Mouse (Mus musculus) liver, embryonic 11.5 days (tissue): ENCODE results near the gene Sptbn4. TPM values are rescaled to one million over a fixed set of nuclear protein-coding genes. Genes with fewer than 3 reads are reported as not detected.

Source experiments
- ATAC-seq: fragments of 200-750 bp; cut with Nextera tagmentation; replicated peaks from 2 replicates; pipeline ENCODE4 v1.8.0; 2017; ENCODE audit warnings: moderate number of reproducible peaks, mild to moderate bottlenecking, moderate TSS enrichment, moderate library complexity; ENCODE audit not compliant: low FRiP score
- DNase-seq: peaks from one replicate; pipeline ENCODE4 v3.0.0-alpha.2; 2017; ENCODE audit warnings: low spot score
- H3K27ac ChIP-seq: fragments of 300-500 bp; sonication (generic); 2 replicates; pipeline ENCODE4 v1.5.1; 2014; ENCODE audit warnings: mild to moderate bottlenecking, low read depth, low read length, control low read depth
- H3K27me3 ChIP-seq: fragments of 300-500 bp; sonication (generic); replicated peaks from 2 replicates; pipeline ENCODE4 v1.6.1; 2014; ENCODE audit warnings: low read length, mixed read lengths; ENCODE audit not compliant: control insufficient read depth, insufficient read depth
- H3K36me3 ChIP-seq: fragments of 300-500 bp; sonication (generic); 2 replicates; pipeline ENCODE4 v1.6.1; 2014; ENCODE audit warnings: mild to moderate bottlenecking, low read length, moderate library complexity, mixed read lengths; ENCODE audit not compliant: control insufficient read depth, insufficient read depth
- H3K4me1 ChIP-seq: fragments of 300-500 bp; sonication (generic); replicated peaks from 2 replicates; pipeline ENCODE4 v1.6.1; 2014; ENCODE audit warnings: low read length, mixed read lengths; ENCODE audit not compliant: control insufficient read depth, insufficient read depth
- H3K4me2 ChIP-seq: fragments of 300-500 bp; sonication (generic); 2 replicates; pipeline ENCODE4 v1.6.1; 2014; ENCODE audit warnings: mild to moderate bottlenecking, control low read depth, moderate library complexity
- H3K4me3 ChIP-seq: fragments of 300-500 bp; sonication (generic); 2 replicates; pipeline ENCODE4 v1.5.1; 2014; ENCODE audit warnings: low read depth, low read length, control low read depth
- H3K9ac ChIP-seq: fragments of 300-500 bp; sonication (generic); 2 replicates; pipeline ENCODE4 v1.6.1; 2014; ENCODE audit warnings: low read depth, low read length, control low read depth
- H3K9me3 ChIP-seq: fragments of 300-500 bp; sonication (generic); 2 replicates; pipeline ENCODE4 v1.6.1; 2016; ENCODE audit warnings: low read length, inconsistent platforms, mixed read lengths; ENCODE audit not compliant: control insufficient read depth
- WGBS: fragments of 180-500 bp; shearing (Covaris S2); extraction: QIAGEN DNeasy Blood & Tissue Kit; methylation state at CpG from one replicate; pipeline ENCODE4 v1.1.7; 2014; 5-methylcytosine and 5-hydroxymethylcytosine counted together
- polyA plus RNA-seq: library from polyadenylated mRNA; unstranded; fragments of >200 nt; fragmentation: Nextera tagmentation; extraction: Ambion mirVana; gene quantifications from 2 replicates; pipeline ENCODE4 v1.2.1, GENCODE M21; 2014

Sptbn4 gene
- polyA plus RNA-seq, 1 experiment from 2014 or later, result 0.19 TPM

GRCm38 (mm10) chr7:27371715-27372462, 75.6 kb downstream of the Sptbn4 start:
- no peak overlapping the region for H3K4me3 ChIP-seq
- peak overlapping the region; percentile 1; the same call in 1 of the 2 replicates for H3K4me2 ChIP-seq
- H3K9me3 ChIP-seq, result peaks cover 5% of the 10 kb centered on the region; the same call in 1 of the 2 replicates
- WGBS, result 7% methylated on average over 44 of the region's 44 CpGs
- no peak overlapping the region for H3K27ac ChIP-seq
- H3K36me3 ChIP-seq, result no peaks in the 10 kb centered on the region
- DNase-seq (no peak), ATAC-seq (no peak)
- no peak overlapping the region for H3K9ac ChIP-seq
- H3K27me3 ChIP-seq, result peaks cover 97% of the 10 kb centered on the region
- H3K4me1 ChIP-seq, result no peaks in the 10 kb centered on the region; the same call in 1 of the 2 replicates

- Histone ChIP-seq H3K9me3 (peaks cover 5% of the 10 kb centered on the region; the same call in 1 of the 2 replicates), H3K4me1 (peaks cover 2% of the 10 kb centered on the region; the same call in 1 of the 2 replicates), H3K4me2 (no peak overlapping the region), H3K27ac (no peak overlapping the region), H3K9ac (no peak overlapping the region), H3K27me3 (peaks cover 99% of the 10 kb centered on the region), H3K4me3 (no peak overlapping the region), H3K36me3 (no peaks in the 10 kb centered on the region)
- no peak for DNase-seq
- 77% methylated on average over 19 of the region's 19 CpGs for WGBS
- ATAC-seq, result no peak
These were observed 78.4 kb downstream of the Sptbn4 start for GRCm38 (mm10) chr7:27369111-27369510.

GRCm38 (mm10) chr7:27367976-27368375, 79.5 kb downstream of the Sptbn4 start:
- 0 out of 2 replicates have a peak overlapping the region, but pooled peaks have one; percentile 24 for H3K4me3 ChIP-seq
- 6% methylated on average over 11 of the region's 11 CpGs for WGBS
- peaks cover 5% of the 10 kb centered on the region; the same call in 1 of the 2 replicates for H3K4me1 ChIP-seq
- peaks cover 5% of the 10 kb centered on the region; the same call in 1 of the 2 replicates for H3K9me3 ChIP-seq
- no peaks in the 10 kb centered on the region for H3K36me3 ChIP-seq
- DNase-seq, result no peak
- peak overlapping the region; percentile 37; the same call in 1 of the 2 replicates for H3K4me2 ChIP-seq
- H3K27me3 ChIP-seq, result peaks cover 99% of the 10 kb centered on the region
- no peak overlapping the region for H3K27ac ChIP-seq
- H3K9ac ChIP-seq, result no peak overlapping the region
- ATAC-seq, result 0 out of 2 replicates have a peak, but pooled peaks have one; percentile 21

GRCm38 (mm10) chr7:27366082-27366844, 81.2 kb downstream of the Sptbn4 start:
- no peak overlapping the region for H3K9ac ChIP-seq
- no peak overlapping the region for H3K4me2 ChIP-seq
- ATAC-seq, result no peak
- no peak overlapping the region for H3K27ac ChIP-seq
- peaks cover 84% of the 10 kb centered on the region for H3K27me3 ChIP-seq
- DNase-seq, result no peak
- H3K9me3 ChIP-seq, result peaks cover 5% of the 10 kb centered on the region; the same call in 1 of the 2 replicates
- H3K4me1 ChIP-seq, result peaks cover 11% of the 10 kb centered on the region
- H3K36me3 ChIP-seq, result no peaks in the 10 kb centered on the region
- no peak overlapping the region for H3K4me3 ChIP-seq
- WGBS, result 40% methylated on average over 21 of the region's 21 CpGs

- H3K4me3 ChIP-seq, result peak overlapping the region; percentile 24; the same call in 1 of the 2 replicates
- 7% methylated on average over 29 of the region's 29 CpGs for WGBS
- peaks cover 16% of the 10 kb centered on the region for H3K4me1 ChIP-seq
- no peaks in the 10 kb centered on the region; the same call in 1 of the 2 replicates for H3K9me3 ChIP-seq
- H3K4me2 ChIP-seq, result peak overlapping the region; percentile 49
- no peaks in the 10 kb centered on the region for H3K36me3 ChIP-seq
- ATAC-seq (no peak), DNase-seq (no peak)
- peaks cover 67% of the 10 kb centered on the region for H3K27me3 ChIP-seq
- H3K27ac ChIP-seq, result no peak overlapping the region
- H3K9ac ChIP-seq, result no peak overlapping the region
These were observed 83.1 kb downstream of the Sptbn4 start for GRCm38 (mm10) chr7:27364379-27364778.

- Histone ChIP-seq H3K36me3 (no peaks in the 10 kb centered on the region), H3K4me2 (peak overlapping the region; percentile 89), H3K27me3 (peaks cover 37% of the 10 kb centered on the region), H3K27ac (no peak overlapping the region), H3K4me1 (peaks cover 28% of the 10 kb centered on the region), H3K4me3 (peak overlapping the region; percentile 50), H3K9ac (peak overlapping the region; percentile 64), H3K9me3 (peaks cover 2% of the 10 kb centered on the region; the same call in 1 of the 2 replicates)
- WGBS, result under 1% methylated on average over 52 of the region's 52 CpGs
- DNase-seq (peak; percentile 97), ATAC-seq (peak; percentile 92)
These were observed 86.1 kb downstream of the Sptbn4 start for GRCm38 (mm10) chr7:27361283-27361946.

GRCm38 (mm10) chr7:27360749-27361148, 86.7 kb downstream of the Sptbn4 start:
- peak overlapping the region; percentile 89 for H3K4me2 ChIP-seq
- peaks cover 30% of the 10 kb centered on the region for H3K27me3 ChIP-seq
- peaks cover 30% of the 10 kb centered on the region for H3K4me1 ChIP-seq
- H3K27ac ChIP-seq, result no peak overlapping the region
- no peak overlapping the region for H3K9ac ChIP-seq
- H3K4me3 ChIP-seq, result 0 out of 2 replicates have a peak overlapping the region, but pooled peaks have one; percentile 24
- no peak for ATAC-seq
- no peak for DNase-seq
- WGBS, result 52% methylated on average over 6 of the region's 6 CpGs
- peaks cover 2% of the 10 kb centered on the region; the same call in 1 of the 2 replicates for H3K9me3 ChIP-seq
- H3K36me3 ChIP-seq, result no peaks in the 10 kb centered on the region

- DNase-seq, result no peak
- no peaks in the 10 kb centered on the region for H3K36me3 ChIP-seq
- peaks cover 30% of the 10 kb centered on the region for H3K4me1 ChIP-seq
- H3K27ac ChIP-seq, result no peak overlapping the region
- no peak overlapping the region for H3K4me3 ChIP-seq
- no peak for ATAC-seq
- 84% methylated on average over 9 of the region's 9 CpGs for whole genome bisulfite sequencing
- H3K9me3 ChIP-seq, result peaks cover 2% of the 10 kb centered on the region; the same call in 1 of the 2 replicates
- H3K27me3 ChIP-seq, result peaks cover 21% of the 10 kb centered on the region
- H3K9ac ChIP-seq, result no peak overlapping the region
- H3K4me2 ChIP-seq, result no peak overlapping the region
These were observed 87.7 kb downstream of the Sptbn4 start for GRCm38 (mm10) chr7:27359706-27360358.
